Mouse (Mus musculus) CH12.LX (cell line): Measurements from ENCODE around the gene Zfp955b.
"Not testable (repeated sequence)": the region's sequence is repeated elsewhere in the genome, so short reads cannot be mapped to it uniquely, and the experiment has no call there.

ENCODE experiments used
- BHLHE40 ChIP-seq: IDR thresholded peaks from 2 replicates; pipeline ENCODE4 v1.6.1; 2011; ENCODE audit warnings: mild to moderate bottlenecking, low read depth, low read length, improper control_type of control experiment
- CTCF ChIP-seq, 2 experiments: IDR thresholded peaks in 1 of 2; conservative IDR thresholded peaks in 1 of 2; 2 replicates each; pipeline ENCODE4 v1.5.1; 2011 to 2012; ENCODE audit warnings: low read depth in 2 of 2, low read length in 2 of 2, improper control_type of control experiment in 1 of 2, inconsistent platforms in 1 of 2, mild to moderate bottlenecking in 1 of 2, moderate library complexity in 1 of 2
- POLR2A ChIP-seq: IDR thresholded peaks from 2 replicates; pipeline ENCODE4 v1.6.1; 2011; ENCODE audit warnings: low read depth, mild to moderate bottlenecking, improper control_type of control experiment, low read length

DNA sequence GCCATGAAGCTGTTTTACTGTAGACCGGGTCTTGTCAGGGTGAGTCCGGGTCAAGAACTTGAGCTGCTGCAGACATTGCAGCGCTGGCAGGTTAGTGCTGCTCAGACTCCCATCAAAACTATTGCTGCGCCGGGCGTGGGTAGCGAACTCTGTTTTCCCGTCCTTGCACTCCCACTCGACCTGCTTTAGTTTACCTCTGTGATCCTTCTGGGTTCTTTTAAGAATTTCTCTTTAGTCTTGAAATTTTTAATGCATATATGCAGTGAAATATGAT is 469 bp downstream of the Zfp955b start:
- not testable (repeated sequence) for TF ChIP-seq POLR2A; CTCF (conservative IDR thresholded peaks at IDR 0.05 in 1 of 2, IDR thresholded peaks at IDR 0.05 in 1 of 2; ENCODE audit: low read depth in 2 of 2, low read length in 2 of 2); BHLHE40
